Mouse (Mus musculus) neural tube, embryonic 15.5 days (tissue): Measurements from ENCODE around the gene Znrf3. TPM values are rescaled to one million over a fixed set of nuclear protein-coding genes. Genes with fewer than 3 reads are reported as not detected.
A peak's percentile ranks its signal among the peaks of the same experiment; 100 is the strongest.

Experiments used
- ATAC-seq: fragments of 200-750 bp; cut with Nextera tagmentation; 2 replicates; pipeline ENCODE4 v1.8.0; 2017; ENCODE audit warnings: mild to moderate bottlenecking, moderate TSS enrichment, moderate library complexity; ENCODE audit not compliant: low FRiP score
- H3K27ac ChIP-seq: fragments of 300-500 bp; sonication (generic); replicated peaks from 2 replicates; pipeline ENCODE4 v1.5.1; 2015; ENCODE audit warnings: mild to moderate bottlenecking, inconsistent platforms
- H3K27me3 ChIP-seq: fragments of 300-500 bp; sonication (generic); replicated peaks from 2 replicates; pipeline ENCODE4 v1.6.1; 2015; ENCODE audit warnings: inconsistent platforms
- H3K36me3 ChIP-seq: fragments of 300-500 bp; sonication (generic); 2 replicates; pipeline ENCODE4 v1.6.1; 2015; ENCODE audit warnings: inconsistent platforms
- H3K4me1 ChIP-seq: fragments of 300-500 bp; sonication (generic); 2 replicates; pipeline ENCODE4 v1.6.1; 2015; ENCODE audit warnings: inconsistent platforms
- H3K4me2 ChIP-seq: fragments of 300-500 bp; sonication (generic); 2 replicates; pipeline ENCODE4 v1.6.1; 2015; ENCODE audit warnings: inconsistent platforms, mild to moderate bottlenecking, moderate library complexity
- H3K4me3 ChIP-seq: fragments of 300-500 bp; sonication (generic); replicated peaks from 2 replicates; pipeline ENCODE4 v1.5.1; 2015; ENCODE audit warnings: mild to moderate bottlenecking, inconsistent platforms
- H3K9ac ChIP-seq: fragments of 300-500 bp; sonication (generic); replicated peaks from 2 replicates; pipeline ENCODE4 v1.6.1; 2015; ENCODE audit warnings: mild to moderate bottlenecking, inconsistent platforms
- H3K9me3 ChIP-seq: fragments of 300-500 bp; sonication (generic); replicated peaks from 2 replicates; pipeline ENCODE4 v1.6.1; 2016; ENCODE audit warnings: inconsistent platforms
- WGBS: fragments of 180-500 bp; shearing (Covaris S2); methylation state at CpG from one replicate; pipeline ENCODE4 v1.1.7; 2015; ENCODE audit warnings: mixed read lengths; 5-methylcytosine and 5-hydroxymethylcytosine counted together
- polyA plus RNA-seq: library from polyadenylated mRNA; unstranded; fragments of >200 nt; fragmentation: Nextera tagmentation; extraction: Ambion mirVana; gene quantifications from 2 replicates; pipeline ENCODE4 v1.2.1, GENCODE M21; 2015

The Znrf3 gene
- polyA plus RNA-seq, 1 experiment from 2014 or later: 7.2 TPM

DNA sequence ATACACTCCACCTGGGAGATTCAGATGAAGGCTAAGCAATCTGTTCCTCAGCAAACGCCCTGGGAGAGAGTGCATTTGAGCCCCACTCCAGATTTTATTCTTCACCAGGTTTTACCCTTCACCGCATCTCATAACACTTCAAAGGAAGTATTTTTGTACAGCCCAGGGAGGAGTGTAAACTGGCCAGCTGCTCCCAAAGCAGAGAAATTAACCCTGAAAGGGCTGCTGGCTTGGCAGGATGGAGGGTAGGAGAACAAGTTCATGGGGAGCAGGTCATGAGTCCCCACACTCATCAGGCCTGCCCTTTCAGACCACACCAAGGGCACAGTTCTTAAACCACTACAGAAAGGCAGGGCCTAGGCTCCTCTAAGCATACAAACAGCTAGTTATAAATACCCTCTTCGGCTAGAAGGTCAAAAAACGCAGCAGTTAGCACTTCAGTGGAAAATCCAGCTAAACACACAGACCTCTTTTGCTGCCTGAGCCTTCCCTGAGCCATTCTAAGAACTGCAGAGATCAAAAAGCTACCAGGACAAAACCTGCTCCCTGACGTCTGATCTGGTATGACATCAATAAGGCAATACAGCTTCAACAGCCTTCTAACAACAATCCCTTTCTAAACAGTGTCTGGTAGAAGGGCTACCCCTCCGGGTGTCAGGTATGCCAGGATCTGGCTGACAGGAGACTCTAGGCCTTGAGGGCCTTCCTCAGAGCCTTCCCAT lies 28.9 kb downstream of the Znrf3 start:
- H3K27me3 ChIP-seq: no peaks in the 10 kb centered on the region
- H3K4me2 ChIP-seq: no peak overlapping the region
- H3K9ac ChIP-seq: no peak overlapping the region
- no peaks in the 10 kb centered on the region for H3K9me3 ChIP-seq
- no peak overlapping the region for H3K4me3 ChIP-seq
- no peaks in the 10 kb centered on the region for H3K36me3 ChIP-seq
- 14% methylated on average over 6 of the region's 6 CpGs for WGBS
- H3K27ac ChIP-seq: peak overlapping the region; percentile 56
- H3K4me1 ChIP-seq: peaks cover 24% of the 10 kb centered on the region
- no peak for ATAC-seq

DNA sequence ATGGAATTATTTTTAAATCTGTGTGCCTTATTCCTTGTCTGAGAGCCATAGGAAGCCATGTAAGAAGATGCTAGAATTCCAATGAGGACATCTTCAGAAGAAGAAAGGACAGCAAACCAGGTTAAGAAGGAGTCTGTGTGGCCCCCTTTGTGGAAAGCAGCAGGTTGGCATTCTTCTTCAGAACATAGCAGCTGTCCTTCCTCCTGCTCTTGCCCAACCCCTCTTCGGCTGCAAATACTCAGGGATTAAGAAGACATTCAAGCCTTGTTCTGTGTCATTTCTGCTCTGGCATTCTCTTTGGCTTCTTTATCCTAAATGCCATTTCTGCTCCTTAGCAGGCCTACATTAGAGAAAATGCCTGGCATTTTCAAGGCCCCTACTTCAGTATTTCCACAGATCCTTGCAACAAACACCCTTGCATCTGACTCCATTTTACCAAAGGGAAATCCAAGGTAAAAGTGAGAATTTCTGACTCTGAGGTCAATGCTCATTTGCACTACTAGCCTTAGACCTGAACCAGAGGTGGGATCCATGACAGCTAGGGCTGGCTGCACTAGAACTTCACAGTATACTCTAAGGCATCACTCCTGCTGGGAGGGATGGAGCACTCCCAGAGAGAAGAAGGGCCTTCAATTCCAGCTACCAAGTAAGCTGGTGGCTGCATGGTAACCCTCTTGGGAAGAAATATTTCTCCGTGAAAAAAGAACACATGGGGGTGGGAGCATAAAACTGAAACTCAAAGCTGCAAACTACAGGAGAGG lies 29.6 kb downstream of the Znrf3 start:
- Histone ChIP-seq H3K4me2 (no peak overlapping the region), H3K9me3 (no peaks in the 10 kb centered on the region), H3K4me1 (peaks cover 24% of the 10 kb centered on the region), H3K27me3 (no peaks in the 10 kb centered on the region), H3K36me3 (no peaks in the 10 kb centered on the region), H3K9ac (no peak overlapping the region), H3K4me3 (no peak overlapping the region), H3K27ac (peak overlapping the region; percentile 15)
- ATAC-seq: no peak
- WGBS: 29% methylated on average over 2 of the region's 2 CpGs

GRCm38 (mm10) chr11:5412644-5413190 lies 31.9 kb downstream of the Znrf3 start:
- H3K9ac ChIP-seq: no peak overlapping the region
- no peaks in the 10 kb centered on the region for H3K27me3 ChIP-seq
- H3K27ac ChIP-seq: no peak overlapping the region
- no peaks in the 10 kb centered on the region for H3K36me3 ChIP-seq
- no peak overlapping the region for H3K4me2 ChIP-seq
- ATAC-seq: no peak
- H3K9me3 ChIP-seq: no peaks in the 10 kb centered on the region
- H3K4me3 ChIP-seq: no peak overlapping the region
- WGBS: 76% methylated on average over 2 of the region's 2 CpGs
- H3K4me1 ChIP-seq: peaks cover 24% of the 10 kb centered on the region

DNA sequence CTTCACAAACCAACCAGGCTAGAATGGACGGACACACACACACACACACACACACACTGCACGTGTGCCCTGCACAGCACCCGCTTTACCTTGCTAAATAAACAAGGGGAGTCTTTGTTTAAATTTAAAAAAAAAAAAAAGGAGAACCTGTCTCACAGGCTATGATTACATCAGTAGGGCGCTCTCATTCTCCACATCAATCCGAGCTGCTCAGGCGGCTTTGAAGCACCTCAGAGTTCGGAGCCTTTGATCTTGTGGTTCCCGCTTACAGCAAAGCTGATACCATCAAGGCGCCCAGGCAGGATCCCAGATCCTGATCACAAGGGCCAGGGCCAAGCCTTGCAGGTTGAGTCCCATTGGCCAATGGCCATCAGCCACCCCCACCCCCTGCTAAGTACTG lies 33.1 kb downstream of the Znrf3 start:
- H3K4me2 ChIP-seq: no peak overlapping the region
- H3K9me3 ChIP-seq: no peaks in the 10 kb centered on the region
- no peak overlapping the region for H3K27ac ChIP-seq
- H3K27me3 ChIP-seq: no peaks in the 10 kb centered on the region
- 48% methylated on average over 9 of the region's 9 CpGs for whole genome bisulfite sequencing
- H3K4me1 ChIP-seq: peaks cover 21% of the 10 kb centered on the region
- ATAC-seq: no peak
- H3K36me3 ChIP-seq: no peaks in the 10 kb centered on the region
- H3K4me3 ChIP-seq: no peak overlapping the region
- no peak overlapping the region for H3K9ac ChIP-seq

DNA sequence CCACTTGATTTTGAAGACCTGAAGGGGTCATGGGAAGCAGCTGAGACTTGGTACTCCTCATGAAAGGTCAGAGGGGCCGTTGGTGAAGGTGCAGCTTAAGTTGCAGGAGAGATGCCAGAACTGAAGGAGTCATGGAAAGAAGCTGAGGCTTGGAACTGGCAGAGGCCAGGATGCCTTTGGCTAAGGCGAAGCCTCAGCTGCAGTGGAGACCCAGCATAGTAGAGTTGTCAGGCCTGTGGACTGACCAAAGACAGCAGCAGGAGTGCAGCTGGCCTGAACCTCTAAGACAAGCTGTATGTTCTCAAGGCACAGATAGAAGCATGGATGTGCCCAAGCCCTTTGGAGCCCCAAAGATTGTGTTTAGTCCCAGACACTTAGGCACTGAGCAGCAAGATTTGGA lies 40.5 kb downstream of the Znrf3 start:
- WGBS: 75% methylated on average over 2 of the region's 2 CpGs
- H3K9me3 ChIP-seq: no peaks in the 10 kb centered on the region
- H3K27me3 ChIP-seq: no peaks in the 10 kb centered on the region
- no peak overlapping the region for H3K4me3 ChIP-seq
- ATAC-seq: no peak
- no peaks in the 10 kb centered on the region for H3K36me3 ChIP-seq
- H3K9ac ChIP-seq: no peak overlapping the region
- no peak overlapping the region for H3K27ac ChIP-seq
- H3K4me1 ChIP-seq: peaks cover 3% of the 10 kb centered on the region; the same call in 1 of the 2 replicates
- H3K4me2 ChIP-seq: no peak overlapping the region

GRCm38 (mm10) chr11:5402127-5402733 lies 42.4 kb downstream of the Znrf3 start:
- no peak overlapping the region for H3K4me3 ChIP-seq
- H3K9me3 ChIP-seq: no peaks in the 10 kb centered on the region
- no peaks in the 10 kb centered on the region for H3K36me3 ChIP-seq
- H3K27me3 ChIP-seq: no peaks in the 10 kb centered on the region
- no peak overlapping the region for H3K9ac ChIP-seq
- 47% methylated on average over 4 of the region's 4 CpGs for WGBS
- no peak overlapping the region for H3K27ac ChIP-seq
- H3K4me2 ChIP-seq: no peak overlapping the region
- H3K4me1 ChIP-seq: peaks cover 3% of the 10 kb centered on the region; the same call in 1 of the 2 replicates
- ATAC-seq: no peak

- Histone ChIP-seq H3K9ac (no peak overlapping the region), H3K27ac (no peak overlapping the region), H3K9me3 (no peaks in the 10 kb centered on the region), H3K4me3 (no peak overlapping the region), H3K4me2 (no peak overlapping the region), H3K4me1 (peaks cover 6% of the 10 kb centered on the region; the same call in 1 of the 2 replicates), H3K36me3 (no peaks in the 10 kb centered on the region), H3K27me3 (no peaks in the 10 kb centered on the region)
- 59% methylated on average over 3 of the region's 3 CpGs for WGBS
- ATAC-seq: no peak
These were observed 46.2 kb downstream of the Znrf3 start for GRCm38 (mm10) chr11:5398301-5399053.

DNA sequence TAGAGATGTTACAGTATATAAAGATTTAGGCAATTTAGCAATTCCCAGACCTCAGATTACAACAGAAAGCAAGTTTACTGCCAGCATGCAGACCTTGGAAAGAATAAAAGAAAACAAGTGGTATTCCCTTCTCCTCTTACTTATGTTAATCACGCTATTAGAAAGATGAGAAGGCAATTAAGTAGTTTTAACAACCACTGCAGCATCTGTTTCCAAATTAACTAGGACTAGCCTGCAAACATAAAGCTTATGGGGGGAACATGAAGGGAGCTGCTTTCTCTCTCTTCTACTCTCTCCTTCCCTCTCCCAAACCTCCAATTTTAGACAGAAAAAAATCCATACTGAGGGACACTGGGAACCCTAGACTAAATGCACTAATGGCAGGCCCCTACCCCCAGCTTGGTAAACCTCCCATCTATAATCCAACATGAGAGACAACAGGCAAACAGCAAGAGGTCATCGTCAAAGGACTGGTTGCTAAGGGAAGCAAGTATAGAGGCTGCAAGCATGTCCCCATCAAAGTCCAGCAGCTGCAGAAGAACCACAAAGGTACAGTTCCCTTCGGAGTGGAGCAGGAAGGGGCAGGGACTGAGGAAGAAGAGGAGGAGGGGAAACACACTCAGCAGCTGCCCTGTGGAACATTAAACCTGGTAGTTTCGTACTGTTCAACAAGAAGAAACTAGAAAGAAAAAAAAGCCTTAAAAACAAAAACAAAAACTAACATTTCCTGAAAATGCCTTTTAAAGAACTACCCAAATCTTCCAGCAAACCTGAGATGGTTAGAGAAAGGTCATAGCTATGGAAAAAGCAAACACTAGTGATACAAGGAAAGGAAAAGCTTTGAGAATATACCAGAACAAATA lies 53.4 kb downstream of the Znrf3 start:
- Histone ChIP-seq H3K36me3 (no peaks in the 10 kb centered on the region), H3K4me3 (no peak overlapping the region), H3K27me3 (no peaks in the 10 kb centered on the region), H3K4me1 (peaks cover 21% of the 10 kb centered on the region), H3K4me2 (peak overlapping the region; percentile 20), H3K9ac (no peak overlapping the region), H3K27ac (peak overlapping the region; percentile 67), H3K9me3 (no peaks in the 10 kb centered on the region)
- 13% methylated on average over 4 of the region's 4 CpGs for WGBS
- peak; percentile 75 for ATAC-seq

DNA sequence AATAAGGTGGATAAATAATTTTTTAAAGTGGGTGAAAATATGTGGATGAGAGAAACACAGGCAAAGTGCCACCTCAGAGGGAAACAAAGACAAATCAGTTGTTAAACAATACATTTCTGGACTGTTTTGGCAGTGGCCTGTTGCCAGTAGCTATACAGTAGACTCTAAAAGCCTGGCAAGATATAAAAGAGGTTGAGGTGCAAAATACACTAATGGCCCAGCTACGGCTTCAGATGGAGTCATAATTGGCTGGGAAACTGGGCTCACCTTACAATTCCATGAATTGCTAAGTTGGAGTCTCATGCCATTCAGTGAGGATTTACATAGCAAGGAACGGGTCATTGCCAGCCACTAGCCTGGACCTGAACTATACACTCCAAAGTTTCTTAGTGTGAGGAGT lies 62.0 kb downstream of the Znrf3 start:
- no peak overlapping the region for H3K27ac ChIP-seq
- WGBS: 64% methylated on average over 2 of the region's 2 CpGs
- no peak overlapping the region for H3K4me3 ChIP-seq
- H3K9me3 ChIP-seq: no peaks in the 10 kb centered on the region
- ATAC-seq: no peak
- H3K4me1 ChIP-seq: no peaks in the 10 kb centered on the region
- no peak overlapping the region for H3K9ac ChIP-seq
- no peaks in the 10 kb centered on the region for H3K27me3 ChIP-seq
- H3K36me3 ChIP-seq: no peaks in the 10 kb centered on the region
- no peak overlapping the region for H3K4me2 ChIP-seq

- 79% methylated on average over 5 of the region's 5 CpGs for WGBS
- no peak overlapping the region for H3K9ac ChIP-seq
- no peak overlapping the region for H3K4me3 ChIP-seq
- ATAC-seq: no peak
- H3K9me3 ChIP-seq: no peaks in the 10 kb centered on the region
- no peak overlapping the region for H3K4me2 ChIP-seq
- H3K4me1 ChIP-seq: no peaks in the 10 kb centered on the region
- no peak overlapping the region for H3K27ac ChIP-seq
- H3K36me3 ChIP-seq: no peaks in the 10 kb centered on the region
- H3K27me3 ChIP-seq: no peaks in the 10 kb centered on the region
These were observed 63.4 kb downstream of the Znrf3 start for GRCm38 (mm10) chr11:5381226-5381625.
